Mouse (Mus musculus): ENCODE data around the gene Uvrag. TPM values are rescaled to one million over a fixed set of nuclear protein-coding genes. Genes with fewer than 3 reads are reported as not detected.

Gene Uvrag
- polyA plus RNA-seq, 1 experiment, result 45.9 TPM

GRCm38 (mm10) chr7:98897323-98897722, 243.6 kb downstream of the Uvrag start:
- no peaks in the 10 kb centered on the region for H3K4me1 ChIP-seq (ENCODE audit: control insufficient read depth, insufficient read depth, insufficient read length)
- 97% methylated on average over 8 of the region's 8 CpGs for WGBS
- H3K36me3 ChIP-seq (ENCODE audit: control insufficient read depth, insufficient read depth, low read length), result peaks cover 10% of the 10 kb centered on the region; the same call in 1 of the 2 replicates
- H3K27me3 ChIP-seq (ENCODE audit: control insufficient read depth, insufficient read depth, low read length), result no peaks in the 10 kb centered on the region
- DNase-seq (ENCODE audit: low read depth in 1 of 2, low spot score in 2 of 2), result no peak
- H3K4me3 ChIP-seq (ENCODE audit: extremely low read depth, insufficient read depth, insufficient read length), result no peak overlapping the region
- no peak overlapping the region for H3K27ac ChIP-seq (ENCODE audit: insufficient read depth, low read length)
- no peak for TF ChIP-seq POLR2A (IDR thresholded peaks at IDR 0.05; ENCODE audit: low read depth, low read length)
- TF ChIP-seq CTCF (IDR thresholded peaks at IDR 0.05; ENCODE audit: extremely low read depth, insufficient read depth, insufficient read length, insufficient replicate concordance), result no peak

- Histone ChIP-seq H3K27ac (ENCODE audit: insufficient read depth, low read length) (no peak overlapping the region), H3K4me1 (ENCODE audit: control insufficient read depth, insufficient read depth, insufficient read length) (no peaks in the 10 kb centered on the region), H3K4me3 (ENCODE audit: extremely low read depth, insufficient read depth, insufficient read length) (no peak overlapping the region), H3K36me3 (ENCODE audit: control insufficient read depth, insufficient read depth, low read length) (peaks cover 11% of the 10 kb centered on the region; the same call in 1 of the 2 replicates), H3K27me3 (ENCODE audit: control insufficient read depth, insufficient read depth, low read length) (no peaks in the 10 kb centered on the region)
- WGBS, result 73% methylated on average over 10 of the region's 10 CpGs
- TF ChIP-seq POLR2A (IDR thresholded peaks at IDR 0.05; ENCODE audit: low read depth, low read length), result no peak
- no peak for TF ChIP-seq CTCF (IDR thresholded peaks at IDR 0.05; ENCODE audit: extremely low read depth, insufficient read depth, insufficient read length, insufficient replicate concordance)
- no peak for DNase-seq (ENCODE audit: low read depth in 1 of 2, low spot score in 2 of 2)
These were observed 245.3 kb downstream of the Uvrag start for GRCm38 (mm10) chr7:98895501-98896095.

- Histone ChIP-seq H3K27ac (ENCODE audit: insufficient read depth, low read length) (no peak overlapping the region), H3K36me3 (ENCODE audit: control insufficient read depth, insufficient read depth, low read length) (peaks cover 11% of the 10 kb centered on the region; the same call in 1 of the 2 replicates), H3K27me3 (ENCODE audit: control insufficient read depth, insufficient read depth, low read length) (no peaks in the 10 kb centered on the region), H3K4me1 (ENCODE audit: control insufficient read depth, insufficient read depth, insufficient read length) (no peaks in the 10 kb centered on the region), H3K4me3 (ENCODE audit: extremely low read depth, insufficient read depth, insufficient read length) (no peak overlapping the region)
- no peak for DNase-seq (ENCODE audit: low read depth in 1 of 2, low spot score in 2 of 2)
- no peak for TF ChIP-seq CTCF (IDR thresholded peaks at IDR 0.05; ENCODE audit: extremely low read depth, insufficient read depth, insufficient read length, insufficient replicate concordance)
- TF ChIP-seq POLR2A (IDR thresholded peaks at IDR 0.05; ENCODE audit: low read depth, low read length), result no peak
- 87% methylated on average over 5 of the region's 5 CpGs for WGBS
These were observed 246.2 kb downstream of the Uvrag start for GRCm38 (mm10) chr7:98894768-98895167.

GRCm38 (mm10) chr7:98894305-98894704, 246.6 kb downstream of the Uvrag start:
- Histone ChIP-seq H3K27ac (ENCODE audit: insufficient read depth, low read length) (no peak overlapping the region), H3K4me3 (ENCODE audit: extremely low read depth, insufficient read depth, insufficient read length) (no peak overlapping the region), H3K36me3 (ENCODE audit: control insufficient read depth, insufficient read depth, low read length) (peaks cover 11% of the 10 kb centered on the region; the same call in 1 of the 2 replicates), H3K4me1 (ENCODE audit: control insufficient read depth, insufficient read depth, insufficient read length) (no peaks in the 10 kb centered on the region), H3K27me3 (ENCODE audit: control insufficient read depth, insufficient read depth, low read length) (no peaks in the 10 kb centered on the region)
- 90% methylated on average over 5 of the region's 5 CpGs for WGBS
- DNase-seq (ENCODE audit: low read depth in 1 of 2, low spot score in 2 of 2), result no peak
- TF ChIP-seq CTCF (IDR thresholded peaks at IDR 0.05; ENCODE audit: extremely low read depth, insufficient read depth, insufficient read length, insufficient replicate concordance), result no peak
- no peak for TF ChIP-seq POLR2A (IDR thresholded peaks at IDR 0.05; ENCODE audit: low read depth, low read length)

GRCm38 (mm10) chr7:98893144-98893543, 247.8 kb downstream of the Uvrag start:
- WGBS, result 55% methylated on average over 5 of the region's 5 CpGs
- H3K27me3 ChIP-seq (ENCODE audit: control insufficient read depth, insufficient read depth, low read length), result no peaks in the 10 kb centered on the region
- H3K27ac ChIP-seq (ENCODE audit: insufficient read depth, low read length), result no peak overlapping the region
- no peaks in the 10 kb centered on the region for H3K4me1 ChIP-seq (ENCODE audit: control insufficient read depth, insufficient read depth, insufficient read length)
- peaks cover 8% of the 10 kb centered on the region for H3K36me3 ChIP-seq (ENCODE audit: control insufficient read depth, insufficient read depth, low read length)
- DNase-seq (ENCODE audit: low read depth in 1 of 2, low spot score in 2 of 2), result no peak
- TF ChIP-seq POLR2A (IDR thresholded peaks at IDR 0.05; ENCODE audit: low read depth, low read length), result no peak
- no peak for TF ChIP-seq CTCF (IDR thresholded peaks at IDR 0.05; ENCODE audit: extremely low read depth, insufficient read depth, insufficient read length, insufficient replicate concordance)
- no peak overlapping the region for H3K4me3 ChIP-seq (ENCODE audit: extremely low read depth, insufficient read depth, insufficient read length)

- Histone ChIP-seq H3K4me3 (ENCODE audit: extremely low read depth, insufficient read depth, insufficient read length) (no peak overlapping the region), H3K36me3 (ENCODE audit: control insufficient read depth, insufficient read depth, low read length) (peaks cover 21% of the 10 kb centered on the region), H3K27me3 (ENCODE audit: control insufficient read depth, insufficient read depth, low read length) (no peaks in the 10 kb centered on the region), H3K27ac (ENCODE audit: insufficient read depth, low read length) (no peak overlapping the region), H3K4me1 (ENCODE audit: control insufficient read depth, insufficient read depth, insufficient read length) (no peaks in the 10 kb centered on the region)
- TF ChIP-seq CTCF (IDR thresholded peaks at IDR 0.05; ENCODE audit: extremely low read depth, insufficient read depth, insufficient read length, insufficient replicate concordance) (no peak), POLR2A (IDR thresholded peaks at IDR 0.05; ENCODE audit: low read depth, low read length) (no peak)
- WGBS, result 90% methylated on average over 7 of the region's 7 CpGs
- DNase-seq (ENCODE audit: low read depth in 1 of 2, low spot score in 2 of 2), result no peak
These were observed 251.7 kb downstream of the Uvrag start for GRCm38 (mm10) chr7:98889211-98889610.

- no peaks in the 10 kb centered on the region for H3K4me1 ChIP-seq (ENCODE audit: control insufficient read depth, insufficient read depth, insufficient read length)
- no peaks in the 10 kb centered on the region for H3K27me3 ChIP-seq (ENCODE audit: control insufficient read depth, insufficient read depth, low read length)
- no peak for TF ChIP-seq POLR2A (IDR thresholded peaks at IDR 0.05; ENCODE audit: low read depth, low read length)
- no peak for TF ChIP-seq CTCF (IDR thresholded peaks at IDR 0.05; ENCODE audit: extremely low read depth, insufficient read depth, insufficient read length, insufficient replicate concordance)
- peaks cover 23% of the 10 kb centered on the region for H3K36me3 ChIP-seq (ENCODE audit: control insufficient read depth, insufficient read depth, low read length)
- WGBS, result 71% methylated on average over 5 of the region's 5 CpGs
- no peak overlapping the region for H3K4me3 ChIP-seq (ENCODE audit: extremely low read depth, insufficient read depth, insufficient read length)
- no peak overlapping the region for H3K27ac ChIP-seq (ENCODE audit: insufficient read depth, low read length)
- DNase-seq (ENCODE audit: low read depth in 1 of 2, low spot score in 2 of 2), result no peak
These were observed 252.1 kb downstream of the Uvrag start for GRCm38 (mm10) chr7:98888810-98889209.
